Mouse (Mus musculus): Measurements from ENCODE around the gene Tmem63a.

GRCm38 (mm10) chr1:181022265-181022664 lies 80.1 kb downstream of the Tmem63a start:
- TF ChIP-seq CTCF (IDR thresholded peaks at IDR 0.05; ENCODE audit: low read depth) = peak; percentile 90
- no peak for TF ChIP-seq EP300 (IDR thresholded peaks at IDR 0.05; ENCODE audit: low read depth)

All from liver, embryonic 14.5 days (tissue).